Mouse (Mus musculus): ENCODE measurements at regions not wholly inside any gene's neighbourhood (a gene's known extent, or its start where the extent isn't known, plus 50 kb on each side); places are given as distances from the start of the nearest gene placed in this dataset.

- DNase-seq (ENCODE audit: low read depth, low spot score): no peak
- Histone ChIP-seq H3K27ac (ENCODE audit: control insufficient read depth, low read depth, low read length) (no peak overlapping the region), H3K9me3 (replicated peaks; ENCODE audit: insufficient read depth, low read length) (no peaks in the 10 kb centered on the region), H3K4me1 (ENCODE audit: control insufficient read depth in 1 of 2, insufficient read depth in 2 of 2, low read length in 2 of 2) (no peaks in the 10 kb centered on the region), H3K79me2 (ENCODE audit: control insufficient read depth, insufficient read depth, low read length, poor library complexity) (no peaks in the 10 kb centered on the region), H3K4me3 (ENCODE audit: control insufficient read depth in 1 of 2, insufficient read depth in 1 of 2, low read depth in 2 of 2, low read length in 2 of 2) (no peak overlapping the region), H3K36me3 (ENCODE audit: control insufficient read depth in 1 of 2, insufficient read depth in 2 of 2, low read length in 2 of 2) (no peaks in the 10 kb centered on the region), H3K9ac (ENCODE audit: control insufficient read depth, low read depth, low read length, poor library complexity, severe bottlenecking) (no peak overlapping the region), H3K27me3 (ENCODE audit: control insufficient read depth in 1 of 2, insufficient read depth in 2 of 2, low read length in 2 of 2) (no peaks in the 10 kb centered on the region)
- no peak for TF ChIP-seq MAX (IDR thresholded peaks at IDR 0.05; ENCODE audit: low read length)
- TF ChIP-seq USF2 (IDR thresholded peaks at IDR 0.05; ENCODE audit: borderline replicate concordance in 1 of 2, insufficient read depth in 1 of 2, low read depth in 1 of 2, low read length in 2 of 2): no peak
- TF ChIP-seq SIN3A (IDR thresholded peaks at IDR 0.05; ENCODE audit: low read length): no peak
- TF ChIP-seq RAD21 (IDR thresholded peaks at IDR 0.05; ENCODE audit: low read depth, low read length): no peak
- TF ChIP-seq KAT2A (conservative IDR thresholded peaks at IDR 0.05; ENCODE audit: low read depth, low read length): no peak
- no peak for TF ChIP-seq MAFK (IDR thresholded peaks at IDR 0.05; ENCODE audit: borderline replicate concordance, low read depth, low read length)
- no peak for TF ChIP-seq MYB (IDR thresholded peaks at IDR 0.05; ENCODE audit: low read depth, low read length)
- TF ChIP-seq BHLHE40 (IDR thresholded peaks at IDR 0.05; ENCODE audit: borderline replicate concordance, low read depth, low read length): no peak
- TF ChIP-seq TAL1 (IDR thresholded peaks at IDR 0.05; ENCODE audit: low read length): no peak
- no peak for TF ChIP-seq ZMIZ1 (IDR thresholded peaks at IDR 0.05; ENCODE audit: low read depth, low read length)
- TF ChIP-seq E2F4 (IDR thresholded peaks at IDR 0.05; ENCODE audit: borderline replicate concordance, low read depth, low read length): no peak
- TF ChIP-seq CHD1 (IDR thresholded peaks at IDR 0.05; ENCODE audit: low read depth, low read length): no peak
- TF ChIP-seq TCF12 (IDR thresholded peaks at IDR 0.05; ENCODE audit: low read depth, low read length): no peak
- TF ChIP-seq HCFC1 (IDR thresholded peaks at IDR 0.05; ENCODE audit: low read depth, low read length): no peak
- no peak for TF ChIP-seq CHD2 (IDR thresholded peaks at IDR 0.05; ENCODE audit: low read length)
These were observed 682.4 kb upstream of the Gm19410 start for GRCm38 (mm10) chr8:35083161-35083560.

GRCm38 (mm10) chr8:35087070-35087469 lies 678.5 kb upstream of the Gm19410 start:
- H3K9ac ChIP-seq (ENCODE audit: control insufficient read depth, low read depth, low read length, poor library complexity, severe bottlenecking): no peak overlapping the region
- H3K79me2 ChIP-seq (ENCODE audit: control insufficient read depth, insufficient read depth, low read length, poor library complexity): no peaks in the 10 kb centered on the region
- H3K27ac ChIP-seq (ENCODE audit: control insufficient read depth, low read depth, low read length): no peak overlapping the region
- H3K36me3 ChIP-seq (ENCODE audit: control insufficient read depth in 1 of 2, insufficient read depth in 2 of 2, low read length in 2 of 2): no peaks in the 10 kb centered on the region
- H3K9me3 ChIP-seq (replicated peaks; ENCODE audit: insufficient read depth, low read length): no peaks in the 10 kb centered on the region
- H3K4me3 ChIP-seq (ENCODE audit: control insufficient read depth in 1 of 2, insufficient read depth in 1 of 2, low read depth in 2 of 2, low read length in 2 of 2): no peak overlapping the region
- H3K4me1 ChIP-seq (ENCODE audit: control insufficient read depth in 1 of 2, insufficient read depth in 2 of 2, low read length in 2 of 2): no peaks in the 10 kb centered on the region
- H3K27me3 ChIP-seq (ENCODE audit: control insufficient read depth in 1 of 2, insufficient read depth in 2 of 2, low read length in 2 of 2): no peaks in the 10 kb centered on the region
- no peak for DNase-seq (ENCODE audit: low read depth, low spot score)
- TF ChIP-seq ZMIZ1 (IDR thresholded peaks at IDR 0.05; ENCODE audit: low read depth, low read length) (no peak), GATA1 (IDR thresholded peaks at IDR 0.05; ENCODE audit: low read depth, low read length) (no peak), KAT2A (conservative IDR thresholded peaks at IDR 0.05; ENCODE audit: low read depth, low read length) (no peak), GABPA (IDR thresholded peaks at IDR 0.05; ENCODE audit: low read depth, low read length) (no peak)
